Mouse (Mus musculus) CH12.LX (cell line): ENCODE measurements around the gene Tjp3. TPM values are rescaled to one million over a fixed set of nuclear protein-coding genes. Genes with fewer than 3 reads are reported as not detected.
A peak's percentile ranks its signal among the peaks of the same experiment; 100 is the strongest.

Experiments
- DNase-seq: peaks from one replicate; pipeline ENCODE4 v3.0.0-alpha.2; 2013; ENCODE audit errors: extremely low read depth
- H3K27ac ChIP-seq: 2 replicates; pipeline ENCODE4 v1.5.1; 2012; ENCODE audit warnings: low read depth, mild to moderate bottlenecking, control low read depth, moderate library complexity; ENCODE audit not compliant: insufficient read depth
- H3K27me3 ChIP-seq: replicated peaks from 2 replicates; pipeline ENCODE3; 2012; ENCODE audit warnings: inconsistent platforms
- H3K36me3 ChIP-seq, 2 experiments: replicated peaks in 1 of 2; 2 replicates each; pipeline versions ENCODE3 to v1.6.1; 2012; ENCODE audit warnings: inconsistent platforms in 1 of 2, low read length in 1 of 2, mild to moderate bottlenecking in 1 of 2, mixed read lengths in 1 of 2, moderate library complexity in 1 of 2; ENCODE audit not compliant: control insufficient read depth in 1 of 2, insufficient read depth in 1 of 2
- H3K4me1 ChIP-seq, 2 experiments: 2 replicates each; pipeline ENCODE4 v1.6.1; 2012; ENCODE audit warnings: inconsistent platforms in 1 of 2, moderate library complexity in 1 of 2; ENCODE audit not compliant: insufficient read depth in 2 of 2, control insufficient read depth in 1 of 2
- H3K4me2 ChIP-seq: 2 replicates; pipeline ENCODE4 v1.6.1; 2012; ENCODE audit warnings: low read depth, mild to moderate bottlenecking, control low read depth; ENCODE audit not compliant: poor library complexity, insufficient read depth, severe bottlenecking
- H3K4me3 ChIP-seq, 3 experiments: fragments of 150-350 bp in 1 of 3; sonication (generic) in 1 of 3; replicated peaks in 1 of 3; 2 replicates each; pipeline versions ENCODE3 to v1.5.1; 2011 to 2012; ENCODE audit warnings: low read depth in 2 of 3, low read length in 2 of 3, mild to moderate bottlenecking in 2 of 3, moderate library complexity in 2 of 3, control low read depth in 1 of 3, improper control_type of control experiment in 1 of 3, inconsistent platforms in 1 of 3, mixed read lengths in 1 of 3; ENCODE audit not compliant: poor library complexity in 1 of 3
- H3K79me2 ChIP-seq: replicated peaks from 2 replicates; pipeline ENCODE4 v1.6.1; 2012; ENCODE audit warnings: mild to moderate bottlenecking, moderate library complexity; ENCODE audit not compliant: control insufficient read depth, poor library complexity, insufficient read depth, severe bottlenecking; ENCODE audit errors: extremely low read depth
- H3K9ac ChIP-seq: 2 replicates; pipeline ENCODE4 v1.6.1; 2012; ENCODE audit warnings: low read depth, mild to moderate bottlenecking, control low read depth, moderate library complexity; ENCODE audit not compliant: insufficient read depth
- H3K9me3 ChIP-seq: replicated peaks from 2 replicates; pipeline ENCODE3; 2012; ENCODE audit warnings: low read length, inconsistent platforms, mixed read lengths
- CHD1 ChIP-seq: IDR thresholded peaks from 2 replicates; pipeline ENCODE4 v1.6.1; 2012; ENCODE audit warnings: low read depth, low read length, improper control_type of control experiment, inconsistent platforms
- CHD2 ChIP-seq: IDR thresholded peaks from 2 replicates; pipeline ENCODE4 v1.6.1; 2011; ENCODE audit warnings: low read length, improper control_type of control experiment
- EP300 ChIP-seq: IDR thresholded peaks from 2 replicates; pipeline ENCODE4 v1.6.1; 2011; ENCODE audit warnings: low read length, improper control_type of control experiment
- GABPA ChIP-seq: IDR thresholded peaks from 2 replicates; pipeline ENCODE4 v1.6.1; 2012; ENCODE audit warnings: low read depth, low read length, improper control_type of control experiment, inconsistent platforms; ENCODE audit not compliant: insufficient replicate concordance
- IRF4 ChIP-seq: IDR thresholded peaks from 2 replicates; pipeline ENCODE4 v1.6.1; 2014; ENCODE audit warnings: low read depth, mild to moderate bottlenecking, inconsistent platforms, low read length, improper control_type of control experiment
- JUN ChIP-seq: IDR thresholded peaks from 2 replicates; pipeline ENCODE4 v1.6.1; 2011; ENCODE audit warnings: low read depth, mild to moderate bottlenecking, low read length, improper control_type of control experiment, moderate library complexity; ENCODE audit not compliant: insufficient read depth
- KAT2A ChIP-seq: IDR thresholded peaks from 2 replicates; pipeline ENCODE4 v1.6.1; 2012; ENCODE audit warnings: low read length, improper control_type of control experiment, inconsistent platforms; ENCODE audit not compliant: insufficient replicate concordance
- MEF2A ChIP-seq: IDR thresholded peaks from 2 replicates; pipeline ENCODE4 v1.6.1; 2014; ENCODE audit warnings: low read depth, mild to moderate bottlenecking, inconsistent platforms, low read length, improper control_type of control experiment, borderline replicate concordance
- MXI1 ChIP-seq: IDR thresholded peaks from 2 replicates; pipeline ENCODE4 v1.6.1; 2011; ENCODE audit warnings: mild to moderate bottlenecking, low read depth, low read length, improper control_type of control experiment
- MYC ChIP-seq: IDR thresholded peaks from 2 replicates; pipeline ENCODE4 v1.6.1; 2011; ENCODE audit warnings: low read depth, mild to moderate bottlenecking, improper control_type of control experiment, low read length
- NRF1 ChIP-seq: IDR thresholded peaks from 2 replicates; pipeline ENCODE4 v1.6.1; 2014; ENCODE audit warnings: low read depth, mild to moderate bottlenecking, inconsistent platforms, low read length, improper control_type of control experiment, moderate library complexity
- SIN3A ChIP-seq: IDR thresholded peaks from 2 replicates; pipeline ENCODE4 v1.6.1; 2012; ENCODE audit warnings: low read length, improper control_type of control experiment, inconsistent platforms
- SMC3 ChIP-seq: IDR thresholded peaks from 2 replicates; pipeline ENCODE4 v1.6.1; 2011; ENCODE audit warnings: low read depth, low read length, improper control_type of control experiment
- UBTF ChIP-seq: IDR thresholded peaks from 2 replicates; pipeline ENCODE4 v1.6.1; 2012; ENCODE audit warnings: low read depth, mild to moderate bottlenecking, inconsistent platforms, low read length, improper control_type of control experiment, moderate library complexity
- USF1 ChIP-seq: IDR thresholded peaks from 2 replicates; pipeline ENCODE4 v1.6.1; 2014; ENCODE audit warnings: low read depth, mild to moderate bottlenecking, inconsistent platforms, low read length, improper control_type of control experiment
- ZKSCAN1 ChIP-seq: IDR thresholded peaks from 2 replicates; pipeline ENCODE4 v1.6.1; 2012; ENCODE audit warnings: low read depth, inconsistent platforms, low read length, improper control_type of control experiment, borderline replicate concordance
- dilution Hi-C: fragments of 300-500 bp; cut with MboI; formaldehyde crosslinking; loops from 2 replicates; pipeline ENCODE4 v1.14.3; 2020; ENCODE audit warnings: low sequenced_read_pairs; ENCODE audit not compliant: extremely low pct_unique_long_range_greater_than_20kb, extremely low pct_ligation_motif_present
- in situ Hi-C: fragments of 300-500 bp; cut with MboI; formaldehyde crosslinking; loops from 3 replicates; pipeline ENCODE4 v1.14.3; 2019; ENCODE audit warnings: low sequenced_read_pairs, low pct_ligation_motif_present, low pct_unique_long_range_greater_than_20kb, mixed read lengths
- polyA plus RNA-seq: library from polyadenylated mRNA; unstranded; fragments of >175 nt; gene quantifications from 2 replicates; pipeline ENCODE4 v1.2.1, GENCODE M21; 2012; ENCODE audit warnings: low read depth; ENCODE audit not compliant: insufficient read length
- total RNA-seq, 2 experiments: library from RNA; depleted of rRNA; stranded (reverse); fragments of 300-350 nt in 1 of 2; fragments of >200 nt in 1 of 2; gene quantifications; 2 replicates each; pipeline ENCODE4 v1.2.3; 2012 to 2014

Tjp3 gene
- total and polyA plus RNA-seq, 3 experiments: 0.42 to 7.2 (median 0.76) TPM

DNA sequence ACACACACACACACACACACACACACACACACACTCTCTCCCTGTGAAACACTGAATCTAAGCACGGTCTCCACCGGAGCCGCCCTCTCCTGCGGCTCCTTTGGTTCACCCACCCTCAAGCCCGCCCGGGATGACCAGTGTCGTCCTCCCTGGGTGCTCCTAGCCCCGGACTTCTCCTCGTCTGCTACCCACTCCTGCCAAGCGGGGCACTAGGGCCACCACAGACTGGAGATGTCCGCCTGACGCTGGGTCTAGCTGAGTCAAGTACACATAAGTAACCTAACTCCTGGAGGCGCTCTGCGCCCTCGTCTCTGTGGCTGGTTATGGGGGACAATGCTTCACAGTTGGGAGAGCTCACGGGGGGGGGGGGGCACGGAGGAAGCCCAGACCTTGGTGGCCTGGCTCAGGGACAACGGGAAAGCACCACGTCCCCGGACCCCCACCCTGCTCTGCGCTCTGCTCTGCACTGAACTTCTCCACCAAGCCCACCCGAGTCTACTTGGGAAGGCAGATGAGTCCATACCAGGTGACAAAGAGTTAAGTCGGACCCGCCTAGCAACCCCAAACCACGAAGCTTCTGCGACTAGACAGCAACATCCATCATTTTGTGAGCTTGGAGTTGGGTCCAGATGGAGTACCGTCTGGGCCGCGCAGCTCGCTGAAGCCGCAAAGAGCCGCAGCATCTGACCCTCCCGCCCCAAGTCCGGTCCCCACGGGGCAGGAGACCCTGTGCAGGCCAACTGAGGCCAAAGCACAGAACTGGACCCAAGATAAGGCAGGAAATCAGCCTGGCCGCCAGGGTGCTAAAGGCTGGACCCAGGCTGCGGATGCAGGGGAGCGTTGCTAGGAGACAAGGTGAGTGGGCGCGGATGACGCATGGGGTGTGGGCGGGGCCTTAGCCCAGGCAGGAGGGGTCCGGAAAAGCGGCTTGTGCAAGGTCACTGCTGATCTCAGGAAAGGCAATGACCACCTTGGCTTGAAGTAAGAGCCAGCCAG, 38.7 kb downstream of the Tjp3 start, which contains the start of gene Matk:
Matk (plus strand) TSS at position 512 of the 996 bp plus-strand sequence.
- no peak within 1 kb of the TSS for H3K4me2 ChIP-seq
- H3K79me2 ChIP-seq: no peaks in the 10 kb centered on the region
- TF ChIP-seq IRF4 (no peak), UBTF (no peak), JUN (no peak), SMC3 (no peak), CHD2 (no peak), MYC (no peak), SIN3A (no peak), GABPA (no peak), MEF2A (no peak), USF1 (no peak), MXI1 (no peak), KAT2A (no peak), EP300 (no peak), CHD1 (no peak), ZKSCAN1 (no peak)
- TF ChIP-seq, all 38 proteins: peak for 0
- DNase-seq: no peak
- in situ Hi-C loops: no loop called here
- Histone ChIP-seq H3K4me1 (peaks cover 11 to 16% of the 10 kb centered on the region in 2 experiments), H3K4me3 (no peak within 1 kb of the TSS), H3K27me3 (no peaks in the 10 kb centered on the region), H3K9ac (no peak within 1 kb of the TSS), H3K27ac (no peak within 1 kb of the TSS), H3K9me3 (no peaks in the 10 kb centered on the region), H3K36me3 (peaks cover 19 to 45% of the 10 kb centered on the region in 2 experiments)
- dilution Hi-C loops: no loop called here

DNA sequence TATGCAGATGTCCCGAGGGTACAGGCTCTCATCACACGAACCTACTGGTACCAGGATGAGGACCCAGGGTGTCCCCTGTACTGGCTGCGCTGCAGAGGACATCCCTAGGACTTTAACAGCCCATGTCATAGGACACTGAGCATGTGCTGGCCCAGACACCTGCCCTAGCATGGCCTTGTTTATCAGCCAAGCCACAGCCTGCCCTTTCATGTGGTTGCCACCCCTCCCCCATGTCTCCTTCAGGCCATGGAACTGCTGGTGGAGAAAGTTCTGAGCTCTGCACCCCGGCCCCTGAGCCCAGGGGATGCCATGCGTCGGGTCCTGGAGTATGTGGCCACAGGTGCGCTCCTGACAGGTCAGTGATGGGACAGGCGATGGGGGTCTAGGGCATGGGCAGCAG, 41.9 kb downstream of the Tjp3 start:
- Histone ChIP-seq H3K9me3 (no peaks in the 10 kb centered on the region), H3K79me2 (no peaks in the 10 kb centered on the region), H3K27ac (no peak overlapping the region), H3K27me3 (no peaks in the 10 kb centered on the region), H3K4me2 (no peak overlapping the region), H3K4me1 (peaks cover 15 to 19% of the 10 kb centered on the region in 2 experiments), H3K9ac (no peak overlapping the region), H3K36me3 (peaks cover 26 to 70% of the 10 kb centered on the region in 2 experiments), H3K4me3 (no peak overlapping the region)
- DNase-seq: no peak
- dilution Hi-C loops (no loop called here), in situ Hi-C loops (no loop called here)
- TF ChIP-seq NRF1 (0 out of 2 replicates have a peak, but pooled peaks have one; percentile 15), KAT2A (no peak)
